Mouse (Mus musculus) olfactory bulb, adult 2 months (tissue): ENCODE measurements around the gene Knop1. TPM values are rescaled to one million over a fixed set of nuclear protein-coding genes. Genes with fewer than 3 reads are reported as not detected.

Experiments used
- H3K27ac ChIP-seq: fragments of 200-500 bp; 2 replicates; pipeline ENCODE4 v1.5.1; 2012; ENCODE audit warnings: low read depth, low read length; ENCODE audit not compliant: insufficient read depth
- H3K4me1 ChIP-seq: fragments of 200-500 bp; 2 replicates; pipeline ENCODE4 v1.6.1; 2012; ENCODE audit warnings: low read length; ENCODE audit not compliant: control insufficient read depth, insufficient read depth
- H3K4me3 ChIP-seq: fragments of 200-500 bp; 2 replicates; pipeline ENCODE4 v1.5.1; 2012; ENCODE audit warnings: mild to moderate bottlenecking, low read depth, low read length, moderate library complexity; ENCODE audit not compliant: insufficient read depth
- CTCF ChIP-seq: fragments of 200-500 bp; IDR thresholded peaks from 2 replicates; pipeline ENCODE4 v1.5.1; 2012; ENCODE audit warnings: low read depth, mild to moderate bottlenecking, low read length, moderate library complexity; ENCODE audit not compliant: insufficient read depth
- POLR2A ChIP-seq: fragments of 200-500 bp; IDR thresholded peaks from 2 replicates; pipeline ENCODE4 v1.6.1; 2012; ENCODE audit warnings: mild to moderate bottlenecking, low read depth, low read length, moderate library complexity; ENCODE audit not compliant: insufficient read depth
- WGBS: fragments of 180-500 bp; shearing (Covaris S2); methylation state at CpG from one replicate; pipeline ENCODE4 v1.1.7; 2018; 5-methylcytosine and 5-hydroxymethylcytosine counted together
- polyA plus RNA-seq: library from polyadenylated mRNA; stranded (reverse); fragments of >200 nt; gene quantifications from 2 replicates; pipeline ENCODE4 v1.2.4, GENCODE M21; 2012; ENCODE audit warnings: low replicate concordance; ENCODE audit not compliant: missing spikeins, insufficient read depth, insufficient read length

Knop1 gene
- not detected in 2 replicates for polyA plus RNA-seq

- H3K4me1 ChIP-seq: peaks cover 18% of the 10 kb centered on the region
- no peak for TF ChIP-seq POLR2A
- no peak for TF ChIP-seq CTCF
- WGBS: under 1% methylated on average over 46 of the region's 46 CpGs
Measured at GRCm38 (mm10) chr7:118855877-118856304, at the start of gene Knop1. Gene Knop1, minus strand, starts transcription at chr7:118856254.

GRCm38 (mm10) chr7:118904530-118904929 lies 48.5 kb upstream of the Knop1 start:
- H3K27ac ChIP-seq: no peak overlapping the region
- no peak for TF ChIP-seq POLR2A
- no peak for TF ChIP-seq CTCF
- WGBS: 88% methylated on average over 4 of the region's 4 CpGs

More at GRCm38 (mm10) chr7:118855877-118856304, at the start of gene Knop1:
- Histone ChIP-seq H3K27ac (peak within 1 kb of the TSS; percentile 4), H3K4me3 (peak within 1 kb of the TSS; percentile 50)

GRCm38 (mm10) chr7:118903879-118904278 lies 47.8 kb upstream of the Knop1 start:
- H3K4me1 ChIP-seq: peaks cover 17% of the 10 kb centered on the region
- TF ChIP-seq CTCF: no peak
- TF ChIP-seq POLR2A: no peak
- WGBS: 90% methylated on average over 9 of the region's 9 CpGs
- H3K27ac ChIP-seq: no peak overlapping the region
- H3K4me3 ChIP-seq: no peak overlapping the region

More at GRCm38 (mm10) chr7:118904530-118904929, 48.5 kb upstream of the Knop1 start:
- Histone ChIP-seq H3K4me3 (no peak overlapping the region), H3K4me1 (peaks cover 17% of the 10 kb centered on the region)

- WGBS: 27% methylated on average over 13 of the region's 13 CpGs
- TF ChIP-seq POLR2A (no peak), CTCF (no peak)
- peaks cover 17% of the 10 kb centered on the region for H3K4me1 ChIP-seq
- H3K27ac ChIP-seq: no peak overlapping the region
- no peak overlapping the region for H3K4me3 ChIP-seq
Measured at GRCm38 (mm10) chr7:118902944-118903343, 46.9 kb upstream of the Knop1 start.

GRCm38 (mm10) chr7:118900090-118900489 lies 44.0 kb upstream of the Knop1 start:
- Histone ChIP-seq H3K4me3 (no peak overlapping the region), H3K27ac (no peak overlapping the region), H3K4me1 (peaks cover 16% of the 10 kb centered on the region)
- WGBS: 77% methylated on average over 2 of the region's 2 CpGs
- TF ChIP-seq CTCF (no peak), POLR2A (no peak)

GRCm38 (mm10) chr7:118898063-118898462 lies 42.0 kb upstream of the Knop1 start:
- TF ChIP-seq CTCF (no peak), POLR2A (no peak)
- H3K27ac ChIP-seq: no peak overlapping the region

GRCm38 (mm10) chr7:118895469-118896450 lies 39.7 kb upstream of the Knop1 start:
- Histone ChIP-seq H3K4me1 (peaks cover 11% of the 10 kb centered on the region), H3K27ac (peak overlapping the region; percentile 8; the same call in 1 of the 2 replicates), H3K4me3 (no peak overlapping the region)
- 34% methylated on average over 10 of the region's 10 CpGs for WGBS
- TF ChIP-seq POLR2A: no peak
- TF ChIP-seq CTCF: no peak

More at GRCm38 (mm10) chr7:118898063-118898462, 42.0 kb upstream of the Knop1 start:
- Histone ChIP-seq H3K4me1 (peaks cover 13% of the 10 kb centered on the region), H3K4me3 (no peak overlapping the region)

GRCm38 (mm10) chr7:118889046-118889680 lies 33.1 kb upstream of the Knop1 start:
- 21% methylated on average over 3 of the region's 3 CpGs for WGBS
- Histone ChIP-seq H3K4me1 (peaks cover 18% of the 10 kb centered on the region), H3K4me3 (no peak overlapping the region), H3K27ac (peak overlapping the region; percentile 51)
- no peak for TF ChIP-seq CTCF
- no peak for TF ChIP-seq POLR2A

- 53% methylated on average over 6 of the region's 6 CpGs for WGBS
Measured at GRCm38 (mm10) chr7:118887303-118888055, 31.4 kb upstream of the Knop1 start.

More at GRCm38 (mm10) chr7:118887303-118888055, 31.4 kb upstream of the Knop1 start:
- H3K27ac ChIP-seq: no peak overlapping the region
- no peak overlapping the region for H3K4me3 ChIP-seq
- no peak for TF ChIP-seq POLR2A
- no peak for TF ChIP-seq CTCF
- peaks cover 28% of the 10 kb centered on the region for H3K4me1 ChIP-seq
